Mouse (Mus musculus): Measurements from ENCODE around the gene Olfr161. TPM values are rescaled to one million over a fixed set of nuclear protein-coding genes. Genes with fewer than 3 reads are reported as not detected.
"Not testable (repeated sequence)": the region's sequence is repeated elsewhere in the genome, so short reads cannot be mapped to it uniquely, and the experiment has no call there.

The Olfr161 gene
- total RNA-seq (2022): not detected

- no peak for DNase-seq (ENCODE audit: low spot score in 2 of 2)
These were observed at the start of gene Olfr161 for GRCm38 (mm10) chr16:3590691-3591090. Olfr161 (plus strand) TSS chr16:3591042.

GRCm38 (mm10) chr16:3563553-3563952, 27.3 kb upstream of the Olfr161 start:
- no peak for DNase-seq (ENCODE audit: low spot score in 2 of 2)

GRCm38 (mm10) chr16:3577658-3578057, 13.2 kb upstream of the Olfr161 start:
- not testable (repeated sequence) for DNase-seq (ENCODE audit: low spot score in 2 of 2)

GRCm38 (mm10) chr16:3578227-3578848, 12.5 kb upstream of the Olfr161 start:
- DNase-seq (ENCODE audit: low spot score in 2 of 2): not testable (repeated sequence)

- not testable (repeated sequence) for DNase-seq (ENCODE audit: low spot score in 2 of 2)
These were observed 40.5 kb downstream of the Olfr161 start for GRCm38 (mm10) chr16:3631376-3631775.

- not testable (repeated sequence) for DNase-seq (ENCODE audit: low spot score in 2 of 2)
These were observed 41.9 kb downstream of the Olfr161 start for GRCm38 (mm10) chr16:3632572-3633361.

Other genes with a start within 250 kb of the Olfr161 start
- gene Mefv, start 127.1 kb downstream of the Olfr161 start, total RNA-seq (2022): not detected
- gene Zfp263, start 153.1 kb downstream of the Olfr161 start, total RNA-seq (2022): 10 to 100 TPM; 19.0 to 20.2 (median 19.6) TPM
- not detected for gene Olfr15, start 239.8 kb downstream of the Olfr161 start, total RNA-seq (2022)

All from left cerebral cortex, adult 8-10 months (tissue).